Mouse (Mus musculus): Measurements from ENCODE around the gene Acan.

Acan gene

DNA sequence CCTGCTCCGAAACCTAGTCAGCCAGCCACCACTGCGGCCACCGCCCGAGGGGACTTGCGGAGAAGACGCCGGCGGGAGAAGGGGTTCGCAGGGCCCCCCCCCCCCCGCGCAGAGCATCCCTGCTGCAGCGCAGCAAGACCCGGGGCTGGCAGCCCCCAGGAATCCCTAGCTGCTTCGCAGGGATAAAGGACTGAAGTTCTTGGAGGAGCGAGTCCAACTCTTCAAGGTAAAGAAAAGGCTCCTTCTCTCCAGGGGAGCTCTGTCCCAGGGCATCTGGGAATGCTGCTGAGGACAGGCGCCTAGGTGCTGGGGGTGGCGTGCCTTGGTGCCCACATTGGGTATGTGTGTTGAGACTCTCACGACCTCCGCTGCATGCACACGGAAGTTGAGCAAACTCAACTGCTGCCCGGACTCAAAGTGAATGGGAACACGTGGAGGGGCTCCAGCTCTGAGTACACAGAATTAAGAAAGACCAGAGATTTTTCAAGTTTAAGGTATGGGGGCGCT, at the start of gene Acan:
Acan (plus strand) TSS at position 101 of the 507 bp plus-strand sequence.
- no peak for DNase-seq (ENCODE audit: low spot score in 2 of 2)

DNA sequence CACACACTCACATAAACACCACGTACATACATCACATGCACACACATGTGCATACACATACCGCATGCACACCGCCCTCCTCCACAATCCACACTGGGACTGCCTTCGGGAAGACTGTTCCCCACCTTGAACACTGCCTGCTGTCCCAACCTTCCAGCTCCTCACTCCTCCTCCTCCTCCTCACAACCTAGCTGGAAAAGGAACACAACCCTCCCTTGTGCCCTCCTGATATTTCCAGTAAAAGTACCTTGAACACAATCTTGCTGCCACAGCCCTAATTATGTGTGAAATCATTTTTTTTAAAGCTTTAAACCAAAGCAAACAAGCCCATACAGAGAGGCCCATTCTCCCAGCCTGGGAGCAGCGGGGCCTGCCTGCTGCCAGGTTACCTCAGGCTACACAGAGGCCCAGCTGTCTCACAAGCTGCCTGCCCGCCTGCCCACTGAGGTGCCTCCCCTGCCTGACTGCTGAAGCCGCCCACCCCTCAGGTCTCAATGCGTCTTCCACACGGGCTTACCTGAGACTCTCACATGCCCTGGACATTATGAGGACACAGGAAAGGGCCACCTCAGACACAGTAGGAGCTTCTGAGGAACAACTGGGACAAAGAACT, 31.9 kb upstream of the Acan start:
- DNase-seq (ENCODE audit: low spot score in 2 of 2), result no peak

DNA sequence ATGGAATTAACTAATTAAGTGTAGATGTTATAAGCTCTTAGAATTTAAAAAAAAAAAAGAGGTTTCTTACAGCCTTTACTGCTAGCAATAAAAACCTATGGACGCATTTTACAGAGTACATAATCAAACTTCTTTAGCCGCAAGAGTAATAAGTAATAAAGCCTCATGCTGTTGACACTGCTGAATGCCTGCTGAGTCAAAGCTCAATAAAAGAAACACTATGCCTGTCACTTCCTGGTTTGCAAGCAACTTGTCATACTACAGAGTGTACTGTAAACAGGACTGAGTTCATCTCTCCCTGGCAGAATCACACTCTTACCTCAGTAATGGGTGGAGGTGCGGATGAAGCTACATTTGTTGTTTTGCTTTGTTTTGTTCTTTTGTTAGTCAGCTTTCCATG, 24.1 kb upstream of the Acan start:
- DNase-seq (ENCODE audit: low spot score in 2 of 2), result no peak

DNA sequence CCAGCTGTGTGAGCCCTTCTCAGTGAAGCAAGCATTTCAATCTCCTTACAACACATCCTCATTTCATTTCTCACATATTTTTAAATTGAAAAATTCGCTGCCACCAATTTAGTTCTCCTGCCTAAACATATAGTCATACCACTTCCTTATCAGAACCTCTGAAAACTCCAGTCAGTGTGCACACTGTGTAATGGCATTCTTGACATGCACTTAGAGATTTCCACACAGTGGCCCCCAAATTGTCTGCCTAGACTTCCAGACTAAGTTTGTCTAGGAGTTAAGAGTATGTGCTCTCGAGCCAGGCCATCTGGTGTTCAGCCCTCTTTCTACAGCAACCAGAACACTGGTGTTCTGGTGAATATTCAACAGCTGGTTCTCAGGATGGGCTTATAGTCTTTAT, 19.5 kb upstream of the Acan start:
- DNase-seq (ENCODE audit: low spot score in 2 of 2), result no peak

DNA sequence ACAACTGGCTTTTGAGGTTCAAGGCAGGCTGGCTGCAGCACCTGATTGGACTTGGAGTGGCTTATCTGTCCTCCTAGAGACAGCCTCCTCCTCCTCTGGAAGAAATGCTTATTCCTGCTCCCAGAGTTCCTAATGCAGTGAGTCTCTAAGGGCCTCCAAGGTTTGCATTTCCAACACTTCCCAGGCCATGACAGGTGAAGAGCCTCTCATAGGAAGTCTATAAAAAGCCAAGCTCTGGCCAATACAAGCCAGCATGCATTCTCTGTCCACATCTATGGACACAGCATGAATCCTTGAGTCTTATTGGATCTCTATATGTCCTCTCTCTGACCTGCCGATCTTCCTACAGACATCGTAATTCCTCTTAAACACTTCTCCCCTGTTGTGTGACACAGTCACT, 18.8 kb upstream of the Acan start:
- no peak for DNase-seq (ENCODE audit: low spot score in 2 of 2)

DNA sequence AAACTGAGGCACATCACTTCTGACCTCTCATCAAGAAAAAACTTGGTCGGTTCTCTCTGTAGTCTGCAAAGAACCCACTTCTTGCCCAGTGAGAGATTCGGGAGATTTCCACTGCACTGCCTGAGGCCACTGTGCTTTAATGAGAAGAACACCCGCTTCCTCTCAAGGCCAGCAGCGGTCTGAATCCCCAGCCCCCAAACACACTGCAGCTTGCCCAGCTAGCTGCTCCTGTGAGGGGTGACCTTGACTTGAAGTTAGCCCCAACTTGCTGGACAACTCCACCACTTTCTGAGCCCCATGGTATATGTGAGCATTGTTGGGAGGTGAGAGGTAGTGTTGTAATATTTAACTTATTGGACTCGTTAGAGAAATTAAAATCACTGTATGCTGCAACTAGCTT, 1.2 kb upstream of the Acan start:
- no peak for DNase-seq (ENCODE audit: low spot score in 2 of 2)

DNA sequence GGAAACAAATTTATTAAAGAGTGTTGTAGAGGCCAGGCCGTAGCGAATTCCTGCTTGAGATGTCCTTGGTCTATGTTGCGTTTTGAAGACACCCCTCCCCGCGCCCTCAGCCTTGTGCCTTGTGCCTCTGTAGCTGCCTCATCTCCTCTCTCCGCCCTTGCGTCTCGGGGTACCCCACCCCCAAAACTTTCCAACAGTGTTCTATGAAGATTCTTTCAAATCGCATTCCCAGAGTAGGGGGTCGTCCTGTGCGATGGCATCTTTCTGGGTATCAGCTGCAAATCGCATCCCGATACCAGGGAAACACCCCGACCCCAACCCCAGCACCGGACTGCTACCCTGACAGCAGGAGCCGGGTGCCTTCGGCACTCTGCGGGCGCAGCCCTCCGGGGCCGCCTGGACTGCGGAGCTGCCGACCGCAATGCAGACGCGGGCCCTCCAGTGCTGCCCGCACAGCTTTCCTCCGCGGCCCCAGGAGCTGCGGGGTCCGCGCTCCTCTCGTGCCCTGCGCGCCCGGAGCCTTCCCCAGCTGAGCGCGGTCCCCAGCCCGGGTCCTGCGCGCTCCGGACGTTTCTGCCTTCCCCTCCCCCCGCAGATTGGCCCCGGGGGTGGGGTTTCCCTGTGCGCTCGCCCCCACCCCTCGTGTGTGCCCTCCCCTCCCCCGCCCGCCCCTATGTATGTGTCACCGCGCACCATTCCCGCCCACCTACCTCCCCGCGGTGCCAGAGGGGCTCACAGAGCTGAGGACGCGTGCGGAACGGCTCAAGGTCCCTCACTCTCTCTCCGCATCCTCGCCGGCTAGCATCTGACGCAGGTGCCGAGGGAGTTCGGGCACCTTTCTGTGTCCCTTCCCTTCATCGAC, 531 bp upstream of the Acan start:
- DNase-seq (ENCODE audit: low spot score in 2 of 2), result peak in 1 of 2 experiments; percentile 11

DNA sequence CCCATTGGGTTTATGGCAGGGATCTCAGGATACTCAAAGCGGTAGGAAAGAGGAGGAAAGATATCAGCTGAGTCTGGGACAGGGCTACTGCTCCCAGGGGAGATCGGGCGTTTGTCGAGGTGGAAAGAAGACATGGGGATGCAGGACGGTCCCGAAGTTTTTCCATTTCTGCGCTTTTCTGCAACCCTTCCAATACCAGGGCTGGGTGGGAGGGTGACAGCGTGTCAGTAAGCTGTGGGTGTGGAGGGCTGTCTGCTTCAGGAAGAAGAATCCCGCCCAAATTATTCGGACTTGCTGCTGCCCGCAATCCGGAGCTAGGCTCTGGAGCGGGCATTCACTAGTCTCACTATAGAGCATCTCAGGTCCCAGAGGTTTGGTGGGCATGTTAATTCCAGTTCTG, 828 bp downstream of the Acan start:
- no peak for DNase-seq (ENCODE audit: low spot score in 2 of 2)

DNA sequence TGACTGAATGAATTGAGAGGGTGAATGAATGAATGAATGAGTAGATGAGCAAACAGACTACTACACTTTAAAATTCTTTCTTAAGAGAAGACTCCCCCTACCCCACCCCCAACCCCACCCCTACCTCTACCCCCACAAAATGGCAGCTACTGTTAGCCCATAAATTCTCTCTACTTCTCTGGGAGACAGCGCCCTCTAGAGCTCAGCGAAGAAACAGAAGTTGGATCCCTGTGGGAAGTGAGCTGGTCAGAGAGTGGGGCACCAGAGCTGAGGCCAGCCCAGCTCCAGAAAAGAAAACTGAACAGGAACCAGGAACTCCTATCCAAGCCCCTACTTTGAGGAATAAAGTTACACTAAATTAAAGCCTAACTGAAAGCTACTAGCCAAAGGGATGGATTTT, 5.3 kb downstream of the Acan start:
- DNase-seq (ENCODE audit: low spot score in 2 of 2), result no peak

DNA sequence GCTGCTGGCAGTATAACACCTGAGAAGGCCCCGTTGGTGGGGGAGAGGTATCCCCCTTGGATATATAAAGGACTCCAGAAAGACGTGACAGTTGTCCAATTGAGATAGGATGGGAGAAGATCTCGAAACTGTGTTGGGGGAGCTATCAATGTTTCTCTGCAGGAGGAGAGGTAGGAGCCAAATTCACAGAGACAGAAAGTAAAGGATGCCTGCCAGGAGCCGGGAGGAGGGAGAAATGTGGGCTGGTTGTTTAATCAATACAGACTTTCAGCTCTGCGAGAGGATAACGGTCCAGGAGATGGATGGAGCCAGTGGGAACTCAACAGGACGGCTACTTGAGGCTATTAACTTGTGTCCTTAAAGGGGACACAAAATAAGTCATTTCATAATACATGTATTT, 14.2 kb downstream of the Acan start:
- no peak for DNase-seq (ENCODE audit: low spot score in 2 of 2)

DNA sequence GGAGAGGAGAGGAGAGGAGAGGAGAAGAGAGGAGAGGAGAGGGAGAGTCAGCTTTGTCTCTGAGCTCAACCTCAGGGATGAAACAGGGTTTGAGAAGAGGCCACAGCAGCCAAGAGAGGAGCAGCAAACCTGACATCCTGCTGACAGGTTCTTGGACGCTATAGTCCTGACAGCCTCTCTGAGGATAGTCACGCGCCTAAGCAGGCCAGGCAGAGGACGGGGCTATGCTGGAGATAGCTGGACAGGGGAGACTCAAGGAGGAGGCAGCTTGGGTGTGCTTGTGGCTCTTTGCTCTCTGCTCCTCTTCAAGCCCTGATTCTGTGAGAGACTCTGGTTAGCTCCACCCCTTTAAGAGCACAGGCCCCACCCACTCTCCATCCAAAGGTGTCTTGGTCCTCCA, 14.9 kb downstream of the Acan start:
- DNase-seq (ENCODE audit: low spot score in 2 of 2), result no peak

DNA sequence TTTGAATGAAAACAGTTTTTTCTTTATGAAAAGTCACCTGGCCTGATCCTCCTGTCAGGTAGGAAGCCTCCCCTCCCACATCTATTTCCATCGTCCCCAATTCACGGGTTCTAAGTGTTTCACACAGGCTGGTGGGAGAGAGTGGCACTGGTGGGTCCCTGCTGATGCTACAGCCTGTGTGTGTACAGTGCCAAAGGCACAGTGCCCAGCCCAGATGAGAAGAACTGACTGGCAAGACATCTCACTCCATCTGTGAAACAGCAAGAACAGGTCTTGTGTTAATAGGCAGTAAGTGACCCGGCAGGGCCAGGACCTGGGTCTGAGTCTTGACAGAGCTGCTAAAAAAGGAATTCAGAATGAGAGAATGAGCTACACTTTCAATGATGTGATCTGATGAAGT, 25.9 kb downstream of the Acan start:
- DNase-seq (ENCODE audit: low spot score in 2 of 2), result no peak

DNA sequence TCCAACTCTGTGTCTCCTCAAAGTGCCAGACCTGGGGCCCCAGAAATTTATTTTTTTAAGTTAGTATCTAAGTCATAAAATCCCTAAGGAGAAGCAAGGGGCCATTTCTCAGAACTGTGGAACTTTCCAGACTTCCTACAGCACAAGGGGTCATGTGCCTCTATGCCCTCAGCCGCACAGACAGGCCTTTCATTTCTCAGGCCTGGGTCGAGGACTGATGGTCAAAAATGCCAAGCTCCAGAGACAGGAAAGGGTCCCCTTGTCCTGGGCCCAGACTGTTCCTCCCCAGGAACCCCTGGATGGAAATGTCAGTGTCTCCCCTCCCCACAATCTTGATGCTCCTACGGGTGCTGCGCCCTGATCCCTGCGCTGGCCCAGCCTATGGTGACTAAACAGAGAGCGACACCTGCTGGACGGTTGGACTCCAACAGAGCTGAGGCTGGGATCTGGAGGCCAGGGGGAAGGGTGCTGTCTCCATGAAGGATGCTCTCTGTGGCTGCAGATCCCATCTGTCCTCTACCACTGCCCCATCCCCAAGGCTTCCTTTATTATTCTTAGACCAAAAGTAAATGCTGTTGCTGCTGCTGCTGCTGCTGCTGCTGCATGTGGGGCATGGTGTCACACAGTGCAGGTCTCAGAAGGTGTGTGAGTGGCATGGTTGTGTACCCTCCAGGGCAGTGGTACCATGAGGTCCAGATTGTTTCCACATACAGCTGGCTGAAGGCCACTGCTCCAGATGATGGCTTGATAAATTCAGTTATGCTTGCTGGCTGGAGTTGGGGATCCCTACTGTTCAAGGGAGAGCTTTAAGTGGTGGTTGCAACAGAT, 27.5 kb downstream of the Acan start:
- DNase-seq (ENCODE audit: low spot score in 2 of 2), result peak in 1 of 2 experiments; percentile 70

DNA sequence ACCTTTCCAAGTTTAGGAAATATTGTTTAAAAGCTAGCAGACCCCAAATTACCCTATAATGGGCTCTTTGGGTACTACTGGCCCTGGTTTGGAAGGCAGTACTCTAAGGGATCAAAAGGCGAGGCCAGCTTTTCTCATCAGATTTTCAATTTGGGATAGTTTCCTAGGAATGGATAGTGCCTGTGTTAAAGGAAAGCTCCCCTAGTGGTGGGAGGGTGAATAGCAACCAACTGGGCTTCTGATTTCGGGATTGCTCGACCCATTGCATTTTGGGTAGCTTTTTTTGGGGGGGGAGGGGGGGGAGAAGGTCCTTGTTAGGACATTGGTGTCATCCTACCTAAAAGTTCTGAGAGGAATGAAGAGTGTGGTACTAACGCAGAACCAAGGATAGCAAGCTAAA, 35.8 kb downstream of the Acan start:
- DNase-seq (ENCODE audit: low spot score in 2 of 2), result no peak

DNA sequence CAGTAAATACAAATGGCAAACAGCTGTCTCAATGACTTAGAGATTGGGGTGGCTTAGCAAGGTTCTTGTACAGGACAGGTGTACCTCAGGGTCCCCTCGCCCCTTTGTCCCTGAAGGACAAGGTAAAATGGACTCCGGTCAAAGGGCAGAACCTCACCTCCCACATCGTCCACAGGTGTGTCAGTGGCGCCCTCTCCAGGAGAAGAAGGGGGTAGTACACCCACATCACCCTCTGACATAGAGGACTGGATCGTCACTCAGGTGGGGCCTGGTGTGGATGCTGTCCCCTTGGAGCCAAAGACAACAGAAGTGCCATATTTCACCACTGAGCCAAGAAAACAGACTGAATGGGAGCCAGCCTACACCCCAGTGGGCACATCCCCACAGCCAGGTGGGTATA, 43.2 kb downstream of the Acan start:
- no peak for DNase-seq (ENCODE audit: low spot score in 2 of 2)

DNA sequence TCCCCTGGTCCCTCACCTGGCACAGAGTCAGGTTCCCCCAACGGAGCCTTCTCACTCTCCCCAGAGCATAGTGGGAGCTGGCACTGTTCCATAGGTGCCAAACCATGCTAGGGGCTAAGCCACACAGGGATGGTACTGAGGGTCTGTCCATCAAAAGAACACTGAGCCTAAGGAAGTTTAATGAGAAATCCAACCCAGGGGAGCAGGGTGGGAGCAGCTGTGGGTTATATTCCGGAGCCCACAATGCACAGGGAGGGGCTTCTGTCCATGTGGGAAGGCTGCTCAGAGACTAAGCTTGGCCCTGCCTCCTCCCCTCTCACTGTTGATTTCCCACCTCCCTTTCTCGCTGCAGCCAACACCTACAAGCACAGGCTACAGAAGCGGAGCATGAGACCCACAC, 60.6 kb downstream of the Acan start:
- no peak for DNase-seq (ENCODE audit: low spot score in 2 of 2)

DNA sequence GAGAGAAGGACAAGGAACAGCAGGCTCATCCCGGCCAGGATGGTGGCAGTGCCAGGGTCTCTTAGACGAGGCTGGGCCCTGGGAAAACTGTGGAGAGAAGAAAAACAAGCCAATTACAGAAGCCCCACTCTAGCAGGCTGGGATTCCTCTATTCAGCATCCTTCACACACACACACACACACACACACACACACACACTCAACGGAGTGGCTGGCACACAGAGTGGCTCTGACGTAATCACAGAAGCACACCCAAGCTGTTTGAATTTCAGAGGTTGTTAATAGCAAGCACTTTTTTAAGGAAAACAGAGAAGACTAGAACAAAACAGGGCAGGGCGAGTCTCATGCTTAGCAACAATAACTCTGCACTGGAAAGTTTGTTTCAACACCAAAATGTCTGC, 70.2 kb downstream of the Acan start:
- DNase-seq (ENCODE audit: low spot score in 2 of 2), result peak in 1 of 2 experiments; percentile 48

DNA sequence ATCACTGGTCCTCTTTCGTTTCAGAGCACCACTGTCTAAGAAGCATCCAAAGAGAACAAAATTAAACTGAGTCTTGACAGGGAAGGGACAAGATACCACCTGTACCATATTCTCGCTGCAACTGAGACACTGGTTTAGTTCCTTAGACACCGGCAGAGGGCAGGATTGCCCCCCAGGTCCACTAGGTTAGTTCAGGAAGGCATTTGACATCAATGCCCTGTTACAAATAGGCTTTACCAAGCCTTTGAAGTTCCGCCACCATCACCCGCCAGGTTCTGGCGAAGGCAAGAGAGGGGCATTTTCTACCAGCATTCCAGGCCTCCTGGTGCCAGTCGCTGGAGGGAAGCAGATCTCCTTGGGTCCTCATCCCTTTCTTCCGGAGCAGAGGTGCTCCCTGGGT, 76.6 kb downstream of the Acan start:
- DNase-seq (ENCODE audit: low spot score in 2 of 2), result no peak

DNA sequence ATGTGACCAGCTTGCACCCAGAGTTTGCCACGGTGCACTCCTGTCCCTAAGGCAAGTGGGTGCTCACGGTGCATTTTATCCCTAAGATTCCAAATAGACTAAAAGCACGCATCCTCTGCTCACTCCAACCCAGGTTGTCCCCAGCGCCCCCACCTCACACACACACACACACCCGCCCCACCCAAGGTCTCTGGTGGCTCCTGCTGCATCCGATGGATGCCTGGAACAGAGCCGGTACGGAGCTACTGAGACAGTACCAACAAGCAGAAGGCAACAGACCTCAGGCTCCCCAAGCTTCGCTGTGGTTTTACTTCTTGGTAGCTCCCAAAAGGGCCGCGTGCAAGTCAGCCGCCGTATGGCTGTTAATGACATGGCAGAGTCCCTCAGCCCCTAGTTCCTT, 77.1 kb downstream of the Acan start:
- DNase-seq (ENCODE audit: low spot score in 2 of 2), result no peak

DNA sequence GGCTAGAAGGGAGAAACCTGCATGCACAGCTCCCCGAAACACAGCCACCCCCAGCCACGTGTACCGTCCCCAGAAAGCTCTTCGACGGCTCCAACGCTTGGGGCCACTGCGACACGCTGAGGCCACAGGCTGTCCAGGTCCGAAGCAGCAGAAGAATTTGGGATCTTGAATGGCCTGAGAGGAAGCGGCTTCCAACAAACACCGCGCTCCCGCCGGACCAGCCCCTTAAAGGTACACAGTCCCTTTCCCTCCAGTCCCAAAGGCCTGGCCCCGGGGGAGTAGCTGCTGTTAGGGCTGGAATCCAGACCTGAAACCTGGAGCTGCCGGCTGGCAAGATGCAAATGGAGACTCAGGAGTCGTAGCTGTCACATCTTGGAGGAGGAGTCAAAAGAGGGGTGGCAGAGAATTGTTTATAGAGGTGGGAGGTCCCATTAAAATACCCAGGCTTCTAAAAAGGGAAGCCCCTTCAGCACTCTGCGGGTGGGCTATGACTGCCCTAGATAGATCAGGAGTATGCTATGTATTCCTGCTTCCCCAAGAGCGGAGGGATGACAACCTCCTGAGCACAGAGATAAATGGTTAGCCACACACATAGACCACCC, 77.7 kb downstream of the Acan start, which contains the start of gene Hapln3:
Hapln3 (minus strand) TSS at position 176 of the 602 bp plus-strand sequence.
- no peak for DNase-seq (ENCODE audit: low spot score in 2 of 2)

DNA sequence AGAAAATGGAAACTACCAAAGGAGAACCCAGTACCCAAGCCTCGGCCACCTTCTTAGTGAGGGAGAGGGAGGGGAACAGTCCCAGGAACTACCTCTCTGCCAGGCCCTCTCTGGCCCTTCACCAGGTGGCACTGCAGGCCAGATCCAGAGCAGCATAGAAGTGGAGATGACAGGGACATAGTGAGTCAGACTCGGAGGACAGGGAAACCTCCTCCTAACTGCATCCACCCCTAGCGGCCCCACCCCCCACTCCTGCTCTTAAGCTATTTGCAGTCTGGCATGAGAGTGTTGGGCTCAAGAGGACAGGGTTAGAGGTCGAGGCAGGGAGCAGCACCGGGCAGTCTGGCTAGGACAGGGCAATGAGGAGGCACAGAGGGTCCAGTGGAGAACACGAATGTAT, 80.1 kb downstream of the Acan start:
- DNase-seq (ENCODE audit: low spot score in 2 of 2), result no peak

DNA sequence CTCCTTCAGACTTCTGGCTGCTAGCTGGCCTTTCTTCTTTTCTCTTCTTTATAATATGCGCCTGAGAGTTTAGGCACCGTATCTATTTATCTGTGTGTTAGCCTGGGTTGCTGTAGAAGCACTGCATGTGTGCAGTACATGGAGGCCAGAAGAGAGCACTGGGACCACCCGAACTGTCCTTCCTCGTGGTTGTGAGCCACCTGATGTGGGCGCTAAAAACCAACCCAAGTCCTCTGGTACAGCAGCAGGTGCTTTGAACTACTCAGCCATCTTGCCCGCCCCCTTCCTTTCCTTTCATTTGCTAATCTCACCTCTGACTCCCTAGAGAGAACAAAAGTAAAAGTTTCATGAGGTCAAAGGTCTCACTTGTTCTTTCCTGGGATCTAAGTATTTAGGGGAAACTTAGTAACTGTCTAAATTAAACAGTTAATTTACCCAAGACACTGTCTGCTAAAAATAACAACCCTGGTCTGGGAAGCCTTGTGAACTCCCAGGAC, 86.1 kb downstream of the Acan start:
- no peak for DNase-seq (ENCODE audit: low spot score in 2 of 2)

Data from frontal cortex, postnatal 10 days (tissue).